Mouse (Mus musculus): Measurements from ENCODE around the gene Rps27l. TPM values are rescaled to one million over a fixed set of nuclear protein-coding genes. Genes with fewer than 3 reads are reported as not detected.
"Not testable (repeated sequence)": the region's sequence is repeated elsewhere in the genome, so short reads cannot be mapped to it uniquely, and the experiment has no call there.

Gene Rps27l
- polyA plus RNA-seq, 1 experiment from 2014 or later = 650 TPM

- H3K4me1 ChIP-seq = peaks cover 34% of the 10 kb centered on the region
- not testable (repeated sequence) for H3K9me3 ChIP-seq (replicated peaks); H3K4me2 ChIP-seq (replicated peaks); H3K27me3 ChIP-seq; H3K9ac ChIP-seq; H3K4me3 ChIP-seq (replicated peaks); ATAC-seq (ENCODE audit: insufficient number of reproducible peaks, low FRiP score, low TSS enrichment, low read depth); H3K36me3 ChIP-seq; H3K27ac ChIP-seq (replicated peaks)
- 91% methylated on average over 5 of the region's 5 CpGs for WGBS
Measured at GRCm38 (mm10) chr9:66913254-66913934, 32.5 kb upstream of the Rps27l start.

DNA sequence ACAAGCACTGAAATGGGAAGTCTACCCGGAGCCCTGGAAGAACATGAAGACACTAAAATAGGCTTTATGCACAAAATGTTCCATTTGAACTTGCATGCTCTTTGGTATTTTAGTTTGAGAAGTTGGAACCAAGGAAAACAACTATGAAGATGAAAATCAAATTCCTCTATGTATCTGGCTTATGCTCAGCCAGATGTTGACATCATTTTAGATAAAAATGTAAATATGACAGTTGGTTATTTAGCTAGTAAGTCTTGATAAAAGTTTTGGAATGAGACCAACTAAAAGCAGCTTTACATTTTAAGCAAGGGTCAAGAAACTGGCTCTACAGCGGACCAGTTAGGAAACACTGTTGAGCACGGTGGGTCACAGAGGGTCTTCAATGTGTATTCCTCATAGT lies 31.3 kb upstream of the Rps27l start:
- H3K27ac ChIP-seq (replicated peaks) = no peak overlapping the region
- WGBS = 86% methylated on average over 3 of the region's 3 CpGs

GRCm38 (mm10) chr9:66915401-66915800 lies 30.5 kb upstream of the Rps27l start:
- Histone ChIP-seq H3K4me1 (peaks cover 33% of the 10 kb centered on the region), H3K36me3 (no peaks in the 10 kb centered on the region), H3K27ac (replicated peaks) (no peak overlapping the region), H3K4me3 (replicated peaks) (no peak overlapping the region), H3K9me3 (replicated peaks) (no peaks in the 10 kb centered on the region), H3K9ac (no peak overlapping the region), H3K4me2 (replicated peaks) (no peak overlapping the region), H3K27me3 (no peaks in the 10 kb centered on the region)
- WGBS = 68% methylated on average over 5 of the region's 5 CpGs
- no peak for ATAC-seq (ENCODE audit: insufficient number of reproducible peaks, low FRiP score, low TSS enrichment, low read depth)

More for the DNA sequence above, 31.3 kb upstream of the Rps27l start:
- no peaks in the 10 kb centered on the region for H3K36me3 ChIP-seq
- no peaks in the 10 kb centered on the region for H3K9me3 ChIP-seq (replicated peaks)
- no peak for ATAC-seq (ENCODE audit: insufficient number of reproducible peaks, low FRiP score, low TSS enrichment, low read depth)
- no peak overlapping the region for H3K9ac ChIP-seq
- H3K4me2 ChIP-seq (replicated peaks) = no peak overlapping the region
- no peaks in the 10 kb centered on the region for H3K27me3 ChIP-seq
- H3K4me1 ChIP-seq = peaks cover 34% of the 10 kb centered on the region
- no peak overlapping the region for H3K4me3 ChIP-seq (replicated peaks)

DNA sequence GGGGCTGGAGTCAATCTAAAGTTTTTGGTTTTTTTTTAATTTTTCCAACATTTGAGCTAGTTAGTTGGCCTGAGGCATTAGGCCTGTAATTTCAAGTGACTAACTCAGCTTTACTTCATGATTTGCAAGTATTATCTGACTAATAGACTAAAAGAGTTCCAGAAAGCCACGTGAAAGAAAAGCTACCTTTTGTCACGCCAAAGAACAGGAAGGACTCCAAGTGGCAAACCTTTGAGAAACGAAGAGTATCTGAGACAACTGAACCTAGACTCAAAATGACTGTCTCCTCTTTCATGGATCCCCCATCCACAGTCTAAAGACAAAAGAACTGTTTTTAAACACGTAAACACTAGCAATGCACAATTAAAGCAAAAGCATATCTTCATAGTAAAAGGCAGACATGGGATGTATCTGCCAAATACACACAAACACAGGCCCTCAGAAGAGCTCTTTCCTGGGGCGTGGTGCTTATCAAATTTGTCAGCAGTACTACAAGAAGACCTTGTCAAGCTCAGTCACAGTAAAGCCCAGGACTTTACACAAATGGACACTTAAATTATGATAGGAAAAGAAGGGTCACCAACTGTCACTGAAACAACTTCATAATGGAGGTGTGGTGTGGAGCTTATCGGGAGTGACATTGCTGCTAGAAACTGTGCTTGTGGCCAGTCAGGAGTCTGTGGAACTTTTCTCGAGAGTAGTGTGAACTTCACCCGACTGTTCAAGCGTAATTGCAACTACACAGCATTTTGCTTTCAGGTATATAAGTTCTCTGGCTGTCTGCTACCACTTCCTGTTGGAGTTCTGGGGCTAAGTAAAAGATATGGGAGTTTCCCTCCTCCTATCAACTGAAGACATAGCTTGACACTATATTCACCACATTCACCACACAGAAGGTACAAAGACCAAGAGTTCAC lies 29.8 kb upstream of the Rps27l start:
- H3K4me1 ChIP-seq = peaks cover 33% of the 10 kb centered on the region
- WGBS = 74% methylated on average over 9 of the region's 9 CpGs
- no peak overlapping the region for H3K9ac ChIP-seq
- H3K36me3 ChIP-seq = no peaks in the 10 kb centered on the region
- no peak overlapping the region for H3K27ac ChIP-seq (replicated peaks)
- ATAC-seq (ENCODE audit: insufficient number of reproducible peaks, low FRiP score, low TSS enrichment, low read depth) = no peak
- H3K9me3 ChIP-seq (replicated peaks) = no peaks in the 10 kb centered on the region
- no peaks in the 10 kb centered on the region for H3K27me3 ChIP-seq
- H3K4me3 ChIP-seq (replicated peaks) = no peak overlapping the region
- H3K4me2 ChIP-seq (replicated peaks) = no peak overlapping the region

DNA sequence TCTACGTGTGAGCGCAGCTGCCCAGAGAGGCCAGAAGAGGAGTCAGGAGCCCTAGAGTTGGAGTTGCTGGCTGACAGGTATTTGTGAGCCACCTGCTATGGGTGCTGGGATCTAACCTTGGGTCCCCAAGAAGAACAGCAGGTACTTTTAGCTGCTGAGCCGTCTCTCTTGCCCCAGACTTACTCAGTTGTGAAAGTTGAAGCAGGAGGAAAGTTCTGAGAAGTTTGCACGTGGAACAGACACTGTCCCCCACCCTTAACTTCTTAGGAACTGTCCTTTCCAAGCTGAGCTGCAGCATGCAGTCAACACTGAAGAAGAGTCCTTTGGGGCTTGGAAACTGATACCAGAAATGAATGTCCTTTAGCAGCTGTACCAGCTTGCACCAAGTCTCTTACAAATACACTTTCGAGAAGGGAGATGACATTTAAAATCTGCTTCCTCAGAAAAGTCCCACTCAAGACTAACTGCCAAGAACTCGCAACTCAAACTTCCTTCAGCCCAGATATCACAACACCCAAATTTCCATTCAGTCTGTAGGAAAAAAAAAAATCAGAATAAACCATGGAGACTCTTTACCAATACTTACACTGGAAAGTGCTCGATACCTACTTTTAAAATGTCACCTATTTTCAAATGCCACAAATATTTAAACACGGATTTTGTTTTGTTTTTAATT lies 28.5 kb upstream of the Rps27l start:
- no peaks in the 10 kb centered on the region for H3K36me3 ChIP-seq
- no peaks in the 10 kb centered on the region for H3K27me3 ChIP-seq
- no peak overlapping the region for H3K9ac ChIP-seq
- 83% methylated on average over 8 of the region's 8 CpGs for WGBS
- no peaks in the 10 kb centered on the region for H3K9me3 ChIP-seq (replicated peaks)
- H3K4me2 ChIP-seq (replicated peaks) = no peak overlapping the region
- no peak overlapping the region for H3K27ac ChIP-seq (replicated peaks)
- ATAC-seq (ENCODE audit: insufficient number of reproducible peaks, low FRiP score, low TSS enrichment, low read depth) = no peak
- H3K4me1 ChIP-seq = peaks cover 33% of the 10 kb centered on the region
- no peak overlapping the region for H3K4me3 ChIP-seq (replicated peaks)

- H3K9ac ChIP-seq = no peak overlapping the region
- no peaks in the 10 kb centered on the region for H3K36me3 ChIP-seq
- WGBS = 78% methylated on average over 1 of the region's 1 CpGs
- peaks cover 33% of the 10 kb centered on the region for H3K4me1 ChIP-seq
- no peak overlapping the region for H3K27ac ChIP-seq (replicated peaks)
- ATAC-seq (ENCODE audit: insufficient number of reproducible peaks, low FRiP score, low TSS enrichment, low read depth) = no peak
- H3K27me3 ChIP-seq = no peaks in the 10 kb centered on the region
- H3K4me3 ChIP-seq (replicated peaks) = no peak overlapping the region
- H3K4me2 ChIP-seq (replicated peaks) = peak overlapping the region; percentile 78
- H3K9me3 ChIP-seq (replicated peaks) = no peaks in the 10 kb centered on the region
Measured at GRCm38 (mm10) chr9:66917892-66918255, 28.0 kb upstream of the Rps27l start.

GRCm38 (mm10) chr9:66918672-66919330 lies 27.1 kb upstream of the Rps27l start:
- Histone ChIP-seq H3K9me3 (replicated peaks) (no peaks in the 10 kb centered on the region), H3K4me2 (replicated peaks) (peak overlapping the region; percentile 78), H3K9ac (peak overlapping the region; percentile 89), H3K4me3 (replicated peaks) (peak overlapping the region; percentile 94), H3K4me1 (peaks cover 33% of the 10 kb centered on the region), H3K36me3 (no peaks in the 10 kb centered on the region), H3K27ac (replicated peaks) (peak overlapping the region; percentile 89), H3K27me3 (no peaks in the 10 kb centered on the region)
- 1% methylated on average over 27 of the region's 27 CpGs for WGBS
- no peak for ATAC-seq (ENCODE audit: insufficient number of reproducible peaks, low FRiP score, low TSS enrichment, low read depth)

DNA sequence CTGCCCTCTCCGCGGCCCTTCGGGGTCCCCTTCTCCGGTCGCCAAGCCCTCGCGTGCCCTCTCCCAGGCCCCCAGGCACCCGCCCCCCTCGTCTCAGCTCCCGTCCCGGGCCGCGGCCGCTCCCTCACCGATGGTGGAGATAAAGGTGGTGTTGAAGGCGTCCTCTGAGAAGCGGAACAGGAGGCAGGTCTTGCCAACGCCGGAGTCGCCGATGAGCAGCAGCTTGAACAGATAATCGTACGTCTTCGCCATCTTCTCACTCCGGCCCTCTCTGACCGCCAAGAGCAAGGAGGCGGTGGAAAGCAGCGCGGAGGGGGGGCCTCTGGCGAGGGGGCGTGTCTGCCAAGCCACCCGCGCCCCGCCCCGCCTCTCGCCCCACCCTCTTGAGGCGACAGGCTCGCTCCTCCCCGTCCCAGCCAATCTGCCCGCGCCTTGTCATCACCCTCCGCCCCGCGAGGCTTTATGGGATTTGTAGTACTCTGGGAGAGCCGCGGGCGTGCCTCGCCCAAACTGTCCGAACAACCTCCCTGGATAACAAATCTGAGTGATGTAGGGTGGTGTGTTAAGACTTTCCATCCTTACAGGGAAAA lies 26.4 kb upstream of the Rps27l start, which contains the start of gene Rab8b:
TSS of gene Rab8b (minus strand) at position 306 of the 590 bp plus-strand sequence.
- under 1% methylated on average over 49 of the region's 49 CpGs for WGBS
- Histone ChIP-seq H3K4me3 (replicated peaks) (peak within 1 kb of the TSS; percentile 94), H3K4me1 (peaks cover 33% of the 10 kb centered on the region), H3K9me3 (replicated peaks) (no peaks in the 10 kb centered on the region), H3K36me3 (no peaks in the 10 kb centered on the region), H3K27me3 (no peaks in the 10 kb centered on the region), H3K9ac (peak within 1 kb of the TSS; percentile 89), H3K27ac (replicated peaks) (peak within 1 kb of the TSS; percentile 89), H3K4me2 (replicated peaks) (peak within 1 kb of the TSS; percentile 78)
- peak; percentile 99 for ATAC-seq (ENCODE audit: insufficient number of reproducible peaks, low FRiP score, low TSS enrichment, low read depth)

GRCm38 (mm10) chr9:66919981-66920380 lies 25.9 kb upstream of the Rps27l start:
- WGBS = 2% methylated on average over 13 of the region's 14 CpGs
- Histone ChIP-seq H3K36me3 (no peaks in the 10 kb centered on the region), H3K27me3 (no peaks in the 10 kb centered on the region), H3K4me2 (replicated peaks) (peak overlapping the region; percentile 78), H3K27ac (replicated peaks) (peak overlapping the region; percentile 82), H3K9ac (peak overlapping the region; percentile 16; the same call in 1 of the 2 replicates), H3K4me1 (peaks cover 32% of the 10 kb centered on the region), H3K4me3 (replicated peaks) (peak overlapping the region; percentile 94), H3K9me3 (replicated peaks) (no peaks in the 10 kb centered on the region)
- ATAC-seq (ENCODE audit: insufficient number of reproducible peaks, low FRiP score, low TSS enrichment, low read depth) = peak; percentile 45; the same call in 1 of the 2 replicates

DNA sequence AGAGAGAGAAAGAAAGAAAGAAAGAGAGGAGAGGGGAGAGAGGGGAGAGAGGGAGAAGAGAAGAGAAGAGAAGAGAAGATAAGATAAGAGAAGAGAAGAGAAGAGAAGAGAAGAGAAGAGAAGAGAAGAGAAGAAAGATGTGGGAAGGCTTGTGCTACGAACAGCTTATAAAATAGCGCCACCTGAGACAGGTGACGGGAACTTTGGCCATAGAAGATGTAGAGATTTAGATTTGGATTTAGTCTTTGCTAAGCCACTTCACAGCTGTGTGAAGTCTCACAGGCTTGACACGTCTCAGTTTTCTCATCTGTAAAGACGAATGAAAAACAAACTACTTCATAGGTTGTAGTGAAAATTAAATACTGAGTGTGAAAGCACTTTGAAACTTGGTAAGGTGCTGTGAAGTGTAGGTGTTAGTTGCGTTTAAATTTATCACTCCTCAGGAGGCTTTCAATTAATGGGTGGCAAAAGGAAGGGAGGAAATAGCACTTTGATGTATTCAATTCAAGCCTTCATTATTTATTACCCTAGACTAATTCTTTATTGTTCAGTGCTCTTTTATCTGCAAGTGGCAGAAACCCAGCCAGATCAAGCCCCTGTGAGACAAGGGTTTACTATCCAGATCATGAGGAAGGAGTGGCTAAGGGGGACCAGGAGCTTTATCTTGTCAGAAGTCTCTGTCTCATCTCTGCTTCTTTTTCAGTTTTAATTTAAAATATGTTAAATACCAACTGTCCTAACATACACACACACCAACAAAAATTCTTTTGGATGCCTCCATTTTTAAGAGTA lies 25.2 kb upstream of the Rps27l start:
- no peaks in the 10 kb centered on the region for H3K9me3 ChIP-seq (replicated peaks)
- WGBS = 13% methylated on average over 6 of the region's 6 CpGs

More for the DNA sequence above, 25.2 kb upstream of the Rps27l start:
- Histone ChIP-seq H3K27me3 (no peaks in the 10 kb centered on the region), H3K4me3 (replicated peaks) (no peak overlapping the region), H3K9ac (no peak overlapping the region), H3K4me2 (replicated peaks) (peak overlapping the region; percentile 78), H3K27ac (replicated peaks) (no peak overlapping the region), H3K4me1 (peaks cover 27% of the 10 kb centered on the region), H3K36me3 (no peaks in the 10 kb centered on the region)
- ATAC-seq (ENCODE audit: insufficient number of reproducible peaks, low FRiP score, low TSS enrichment, low read depth) = no peak

All from embryonic facial prominence, embryonic 15.5 days (tissue).